Mouse (Mus musculus): Measurements from ENCODE around the gene Fcgr1.

GRCm38 (mm10) chr3:96300706-96301529 is 7.1 kb upstream of the Fcgr1 start:
- TF ChIP-seq TAL1 (IDR thresholded peaks at IDR 0.05; ENCODE audit: low read length): no peak
- no peak for TF ChIP-seq GATA1 (IDR thresholded peaks at IDR 0.05; ENCODE audit: low read length)

Data from erythroblast, embryonic 14.5 days (primary cell).